Mouse (Mus musculus) MEL (cell line): ENCODE measurements at regions not wholly inside any gene's neighbourhood (a gene's known extent, or its start where the extent isn't known, plus 50 kb on each side); places are given as distances from the start of the nearest gene placed in this dataset.

Experiments used
- DNase-seq: peaks from one replicate; pipeline ENCODE4 v3.0.0; 2011; ENCODE audit warnings: low read depth, low spot score
- H3K27ac ChIP-seq: 2 replicates; pipeline ENCODE4 v1.5.1; 2012; ENCODE audit warnings: low read depth, mild to moderate bottlenecking, control low read depth, low read length, moderate library complexity; ENCODE audit not compliant: control insufficient read depth
- H3K27me3 ChIP-seq, 2 experiments: fragments of 150-350 bp in 1 of 2; sonication (generic) in 1 of 2; 2 replicates each; pipeline ENCODE4 v1.6.1; 2012; ENCODE audit warnings: low read length in 2 of 2, mild to moderate bottlenecking in 2 of 2, improper control_type of control experiment in 1 of 2, moderate library complexity in 1 of 2; ENCODE audit not compliant: insufficient read depth in 2 of 2, control insufficient read depth in 1 of 2
- H3K36me3 ChIP-seq, 2 experiments: 2 replicates each; pipeline ENCODE4 v1.6.1; 2012 to 2014; ENCODE audit warnings: low read length in 2 of 2, improper control_type of control experiment in 1 of 2, inconsistent platforms in 1 of 2, mild to moderate bottlenecking in 1 of 2; ENCODE audit not compliant: insufficient read depth in 2 of 2, control insufficient read depth in 1 of 2
- H3K4me1 ChIP-seq, 2 experiments: fragments of 150-350 bp in 1 of 2; sonication (generic) in 1 of 2; 2 replicates each; pipeline ENCODE4 v1.6.1; 2012; ENCODE audit warnings: low read length in 2 of 2, improper control_type of control experiment in 1 of 2, mild to moderate bottlenecking in 1 of 2; ENCODE audit not compliant: insufficient read depth in 2 of 2, control insufficient read depth in 1 of 2
- H3K4me3 ChIP-seq, 2 experiments: fragments of 150-350 bp in 1 of 2; sonication (generic) in 1 of 2; 2 replicates each; pipeline ENCODE4 v1.5.1; 2012; ENCODE audit warnings: low read depth in 2 of 2, low read length in 2 of 2, mild to moderate bottlenecking in 2 of 2, moderate library complexity in 2 of 2, control low read depth in 1 of 2, improper control_type of control experiment in 1 of 2; ENCODE audit not compliant: control insufficient read depth in 1 of 2, insufficient read depth in 1 of 2
- H3K79me2 ChIP-seq: 2 replicates; pipeline ENCODE4 v1.6.1; 2012; ENCODE audit warnings: mild to moderate bottlenecking, low read length, moderate library complexity; ENCODE audit not compliant: control insufficient read depth, poor library complexity, insufficient read depth
- H3K9ac ChIP-seq: 2 replicates; pipeline ENCODE4 v1.6.1; 2012; ENCODE audit warnings: low read depth, mild to moderate bottlenecking, control low read depth, low read length, moderate library complexity; ENCODE audit not compliant: control insufficient read depth, poor library complexity, severe bottlenecking
- H3K9me3 ChIP-seq: fragments of 150-350 bp; sonication (generic); replicated peaks from 2 replicates; pipeline ENCODE4 v1.6.1; 2012; ENCODE audit warnings: mild to moderate bottlenecking, low read length, improper control_type of control experiment, moderate library complexity; ENCODE audit not compliant: insufficient read depth
- CHD1 ChIP-seq: IDR thresholded peaks from 2 replicates; pipeline ENCODE4 v1.6.1; 2012; ENCODE audit warnings: low read depth, mild to moderate bottlenecking, inconsistent platforms, low read length, improper control_type of control experiment
- CHD2 ChIP-seq: IDR thresholded peaks from 2 replicates; pipeline ENCODE4 v1.6.1; 2011; ENCODE audit warnings: low read length, improper control_type of control experiment
- CTCF ChIP-seq, 3 experiments: IDR thresholded peaks in 2 of 3; conservative IDR thresholded peaks in 1 of 3; 2 replicates each; pipeline ENCODE4 v1.5.1; 2011 to 2012; ENCODE audit warnings: low read length in 3 of 3, low read depth in 2 of 3, mild to moderate bottlenecking in 2 of 3, improper control_type of control experiment in 1 of 3, inconsistent platforms in 1 of 3, mixed read lengths in 1 of 3, moderate library complexity in 1 of 3; ENCODE audit not compliant: control insufficient read depth in 1 of 3, insufficient read depth in 1 of 3, poor library complexity in 1 of 3, severe bottlenecking in 1 of 3
- ELF1 ChIP-seq: IDR thresholded peaks from 2 replicates; pipeline ENCODE4 v1.6.1; 2014; ENCODE audit warnings: low read depth, mild to moderate bottlenecking, inconsistent platforms, low read length, improper control_type of control experiment, moderate library complexity
- GABPA ChIP-seq: IDR thresholded peaks from 2 replicates; pipeline ENCODE4 v1.6.1; 2012; ENCODE audit warnings: low read depth, mild to moderate bottlenecking, inconsistent platforms, low read length, improper control_type of control experiment, moderate library complexity
- GATA1 ChIP-seq: IDR thresholded peaks from 2 replicates; pipeline ENCODE4 v1.6.1; 2011; ENCODE audit warnings: low read depth, low read length, improper control_type of control experiment
- HCFC1 ChIP-seq: IDR thresholded peaks from 2 replicates; pipeline ENCODE4 v1.6.1; 2012; ENCODE audit warnings: low read depth, mild to moderate bottlenecking, inconsistent platforms, low read length, improper control_type of control experiment, moderate library complexity
- MAFK ChIP-seq: IDR thresholded peaks from 2 replicates; pipeline ENCODE4 v1.6.1; 2011; ENCODE audit warnings: low read depth, mild to moderate bottlenecking, low read length, improper control_type of control experiment, borderline replicate concordance
- MEF2A ChIP-seq: IDR thresholded peaks from 2 replicates; pipeline ENCODE4 v1.6.1; 2014; ENCODE audit warnings: low read depth, mild to moderate bottlenecking, inconsistent platforms, low read length, improper control_type of control experiment; ENCODE audit not compliant: poor library complexity, insufficient replicate concordance, severe bottlenecking; ENCODE audit errors: extremely low read depth
- MYC ChIP-seq: IDR thresholded peaks from 2 replicates; pipeline ENCODE4 v1.6.1; 2011; ENCODE audit warnings: low read depth, mild to moderate bottlenecking, low read length, improper control_type of control experiment, moderate library complexity
- NRF1 ChIP-seq: IDR thresholded peaks from 2 replicates; pipeline ENCODE4 v1.6.1; 2014; ENCODE audit warnings: low read depth, mild to moderate bottlenecking, inconsistent platforms, low read length, improper control_type of control experiment, moderate library complexity; ENCODE audit not compliant: poor library complexity, insufficient read depth, severe bottlenecking
- POLR2A ChIP-seq, 2 experiments: IDR thresholded peaks; 2 replicates each; pipeline ENCODE4 v1.6.1; 2011 to 2012; ENCODE audit warnings: low read length in 2 of 2, mild to moderate bottlenecking in 2 of 2, control low read depth in 1 of 2, improper control_type of control experiment in 1 of 2, low read depth in 1 of 2, moderate library complexity in 1 of 2; ENCODE audit not compliant: control insufficient read depth in 1 of 2, insufficient read depth in 1 of 2, poor library complexity in 1 of 2
- POLR2AphosphoS2 ChIP-seq: IDR thresholded peaks from 2 replicates; pipeline ENCODE4 v1.6.1; 2011; ENCODE audit warnings: low read length, improper control_type of control experiment
- TBP ChIP-seq: IDR thresholded peaks from 2 replicates; pipeline ENCODE4 v1.8.0; 2011; ENCODE audit warnings: low read depth, low read length, improper control_type of control experiment
- TCF12 ChIP-seq: IDR thresholded peaks from 2 replicates; pipeline ENCODE4 v1.6.1; 2014; ENCODE audit warnings: low read depth, mild to moderate bottlenecking, inconsistent platforms, low read length, improper control_type of control experiment, moderate library complexity
- UBTF ChIP-seq: IDR thresholded peaks from 2 replicates; pipeline ENCODE4 v1.6.1; 2012; ENCODE audit warnings: low read depth, mild to moderate bottlenecking, inconsistent platforms, low read length, improper control_type of control experiment, moderate library complexity, borderline replicate concordance; ENCODE audit not compliant: insufficient read depth
- USF1 ChIP-seq: IDR thresholded peaks from 2 replicates; pipeline ENCODE4 v1.6.1; 2014; ENCODE audit warnings: low read depth, mild to moderate bottlenecking, inconsistent platforms, low read length, improper control_type of control experiment, moderate library complexity
- ZMIZ1 ChIP-seq: IDR thresholded peaks from 2 replicates; pipeline ENCODE4 v1.6.1; 2012; ENCODE audit warnings: low read depth, mild to moderate bottlenecking, inconsistent platforms, low read length, improper control_type of control experiment, moderate library complexity
- ZNF384 ChIP-seq: IDR thresholded peaks from 2 replicates; pipeline ENCODE4 v1.6.1; 2012; ENCODE audit warnings: low read depth, mild to moderate bottlenecking, inconsistent platforms, low read length, improper control_type of control experiment

- Histone ChIP-seq H3K9me3 (no peaks in the 10 kb centered on the region), H3K9ac (no peak overlapping the region), H3K4me3 (no peak overlapping the region), H3K4me1 (no peaks in the 10 kb centered on the region), H3K27ac (no peak overlapping the region), H3K79me2 (no peaks in the 10 kb centered on the region), H3K27me3 (no peaks in the 10 kb centered on the region), H3K36me3 (no peaks in the 10 kb centered on the region)
- DNase-seq = no peak
- TF ChIP-seq TCF12 (no peak), UBTF (no peak), CTCF (IDR thresholded peaks at IDR 0.05 in 2 of 3, conservative IDR thresholded peaks at IDR 0.05 in 1 of 3; ENCODE audit: control insufficient read depth in 1 of 3, insufficient read depth in 1 of 3, low read depth in 2 of 3, low read length in 3 of 3, poor library complexity in 1 of 3, severe bottlenecking in 1 of 3) (no peak), MAFK (no peak)
Measured at GRCm38 (mm10) chr19:14225787-14226186, 312.5 kb downstream of the Olfr1505 start.

DNA sequence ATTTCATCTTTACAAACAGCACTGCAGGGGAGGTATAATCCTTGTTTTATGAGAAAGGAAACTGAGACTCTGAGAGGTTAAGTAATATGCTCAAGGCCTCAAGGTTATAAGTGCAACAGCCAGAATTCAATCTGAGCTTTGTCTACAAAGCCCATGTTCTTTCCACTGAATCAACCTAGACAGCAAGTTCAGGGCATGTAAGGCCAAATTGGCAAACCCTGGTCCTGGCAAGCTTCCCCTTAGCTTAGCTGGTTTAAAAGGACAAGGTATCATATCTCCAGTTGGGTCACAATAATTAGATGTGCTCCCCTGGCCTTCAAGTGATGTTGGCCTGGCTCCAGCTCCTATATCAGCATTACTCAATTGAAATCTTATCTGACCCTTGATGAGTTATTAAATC, 313.2 kb downstream of the Olfr1505 start:
- Histone ChIP-seq H3K27me3 (no peaks in the 10 kb centered on the region), H3K27ac (no peak overlapping the region), H3K4me3 (no peak overlapping the region), H3K36me3 (no peaks in the 10 kb centered on the region), H3K79me2 (no peaks in the 10 kb centered on the region), H3K9me3 (no peaks in the 10 kb centered on the region), H3K9ac (no peak overlapping the region), H3K4me1 (no peaks in the 10 kb centered on the region)
- TF ChIP-seq NRF1 = no peak
- TF ChIP-seq ZNF384 = no peak
- no peak for TF ChIP-seq GABPA
- no peak for TF ChIP-seq TBP
- no peak for TF ChIP-seq CTCF (IDR thresholded peaks at IDR 0.05 in 2 of 3, conservative IDR thresholded peaks at IDR 0.05 in 1 of 3; ENCODE audit: control insufficient read depth in 1 of 3, insufficient read depth in 1 of 3, low read depth in 2 of 3, low read length in 3 of 3, poor library complexity in 1 of 3, severe bottlenecking in 1 of 3)
- no peak for TF ChIP-seq CHD1
- TF ChIP-seq CHD2 = no peak
- TF ChIP-seq GATA1 = no peak
- no peak for TF ChIP-seq POLR2AphosphoS2
- no peak for TF ChIP-seq USF1
- no peak for TF ChIP-seq POLR2A (IDR thresholded peaks at IDR 0.05; ENCODE audit: control insufficient read depth in 1 of 2, insufficient read depth in 1 of 2, low read depth in 1 of 2, low read length in 2 of 2, poor library complexity in 1 of 2)
- no peak for TF ChIP-seq ZMIZ1
- TF ChIP-seq ELF1 = no peak
- TF ChIP-seq MYC = no peak
- TF ChIP-seq MEF2A = no peak
- TF ChIP-seq HCFC1 = no peak
- no peak for TF ChIP-seq TCF12
- no peak for TF ChIP-seq UBTF
- DNase-seq = no peak
